Mouse (Mus musculus) gastrocnemius, postnatal 36 days (tissue): Measurements from ENCODE around the gene Rims3. TPM values are rescaled to one million over a fixed set of nuclear protein-coding genes. Genes with fewer than 3 reads are reported as not detected.

Experiments
- DNase-seq, 2 experiments: peaks; one replicate each; pipeline ENCODE4 v3.0.0; 2022
- intact Hi-C: fragments of 180-260 bp; cut with DNase I; formaldehyde crosslinking; loops from one replicate; pipeline ENCODE4 v1.15.1; 2025
- total RNA-seq, 2 experiments: library from RNA; stranded (reverse); gene quantifications; 2 replicates each; pipeline ENCODE4 v1.2.3; 2021

The Rims3 gene
- total RNA-seq, 2 experiments from 2014 or later = 0.05 TPM; not detected in 1

GRCm38 (mm10) chr4:120888884-120889283 is 34.3 kb downstream of the Rims3 start:
- intact Hi-C loops = loop anchor here (5.0 to 10.0 kb wide), 4 partner anchors 37 to 304 kb away; partner anchors contain the start of genes Gm8439 and Rims3

GRCm38 (mm10) chr4:120890754-120891440 is 36.3 kb downstream of the Rims3 start:
- no peak for DNase-seq
- intact Hi-C loops = no loop called here

More at GRCm38 (mm10) chr4:120888884-120889283, 34.3 kb downstream of the Rims3 start:
- DNase-seq = no peak

- DNase-seq = no peak
- intact Hi-C loops = no loop called here
Observed at GRCm38 (mm10) chr4:120891960-120892359, 37.3 kb downstream of the Rims3 start.

- DNase-seq = no peak
- intact Hi-C loops = no loop called here
Observed at GRCm38 (mm10) chr4:120892516-120892915, 37.9 kb downstream of the Rims3 start.

GRCm38 (mm10) chr4:120893656-120894401 is 39.2 kb downstream of the Rims3 start:
- intact Hi-C loops = no loop called here
- no peak for DNase-seq

GRCm38 (mm10) chr4:120894584-120894983 is 40.0 kb downstream of the Rims3 start:
- intact Hi-C loops = no loop called here
- DNase-seq = no peak

- intact Hi-C loops = no loop called here
- DNase-seq = no peak
Observed at GRCm38 (mm10) chr4:120895226-120895625, 40.6 kb downstream of the Rims3 start.

GRCm38 (mm10) chr4:120895810-120896584 is 41.4 kb downstream of the Rims3 start:
- intact Hi-C loops = no loop called here
- DNase-seq = no peak

GRCm38 (mm10) chr4:120904533-120904932 is 49.9 kb downstream of the Rims3 start:
- intact Hi-C loops = no loop called here
- no peak for DNase-seq

- DNase-seq = no peak
- intact Hi-C loops = no loop called here
Observed at GRCm38 (mm10) chr4:120905644-120906043, 51.0 kb downstream of the Rims3 start.

- intact Hi-C loops = loop anchor here (5.0 kb wide), 1 partner anchor 57 kb away; the partner anchor contains the start of gene Rims3
- DNase-seq = no peak
Observed at GRCm38 (mm10) chr4:120909558-120910150, 55.0 kb downstream of the Rims3 start.

- DNase-seq = no peak
- intact Hi-C loops = loop anchor here (5.0 kb wide), 1 partner anchor 59 kb away; the partner anchor contains the start of gene Rims3
Observed at GRCm38 (mm10) chr4:120911086-120911485, 56.5 kb downstream of the Rims3 start.

GRCm38 (mm10) chr4:120912866-120913265 is 58.2 kb downstream of the Rims3 start:
- intact Hi-C loops = loop anchor here (5.0 kb wide), 1 partner anchor 61 kb away; the partner anchor contains the start of gene Rims3
- DNase-seq = no peak

GRCm38 (mm10) chr4:120913443-120913842 is 58.8 kb downstream of the Rims3 start:
- intact Hi-C loops = loop anchor here (5.0 kb wide), 1 partner anchor 61 kb away; the partner anchor contains the start of gene Rims3
- no peak for DNase-seq

GRCm38 (mm10) chr4:120913861-120914260 is 59.2 kb downstream of the Rims3 start:
- intact Hi-C loops = loop anchor here (5.0 kb wide), 1 partner anchor 62 kb away; the partner anchor contains the start of gene Rims3

GRCm38 (mm10) chr4:120914501-120914900 is 59.9 kb downstream of the Rims3 start:
- no peak for DNase-seq
- intact Hi-C loops = loop anchor here (5.0 kb wide), 1 partner anchor 62 kb away; the partner anchor contains the start of gene Rims3

More at GRCm38 (mm10) chr4:120913861-120914260, 59.2 kb downstream of the Rims3 start:
- no peak for DNase-seq

GRCm38 (mm10) chr4:120921461-120921860 is 66.8 kb downstream of the Rims3 start:
- intact Hi-C loops = no loop called here
- no peak for DNase-seq

GRCm38 (mm10) chr4:120924554-120925299 is 70.1 kb downstream of the Rims3 start, which contains the start of gene Exo5:
TSS of gene Exo5 (minus strand) at chr4:120925017.
- peak; percentile 82 to 86 for DNase-seq
- intact Hi-C loops = loop anchor here (1.0 kb wide), 1 partner anchor 27 kb away; the partner anchor contains the start of gene Zfp69

GRCm38 (mm10) chr4:120925386-120925785 is 70.8 kb downstream of the Rims3 start:
- no peak for DNase-seq

More at GRCm38 (mm10) chr4:120925386-120925785, 70.8 kb downstream of the Rims3 start:
- intact Hi-C loops = no loop called here
